Mouse (Mus musculus): ENCODE data around the gene Uhrf1.

GRCm38 (mm10) chr17:56287830-56288229 is 15.3 kb upstream of the Uhrf1 start:
- no peak for TF ChIP-seq CTCF (IDR thresholded peaks at IDR 0.05; ENCODE audit: low read depth, low read length)
- no peak for TF ChIP-seq POLR2A (IDR thresholded peaks at IDR 0.05; ENCODE audit: borderline replicate concordance, low read depth, low read length)
